Mouse (Mus musculus) limb, embryonic 10.5 days (tissue): ENCODE measurements around the gene Dusp23. TPM values are rescaled to one million over a fixed set of nuclear protein-coding genes. Genes with fewer than 3 reads are reported as not detected.
A peak's percentile ranks its signal among the peaks of the same experiment; 100 is the strongest.

Experiments used
- DNase-seq: peaks from one replicate; pipeline ENCODE4 v3.0.0-alpha.2; 2017; ENCODE audit warnings: low spot score
- H3K27ac ChIP-seq: fragments of 300-500 bp; sonication (generic); 2 replicates; pipeline ENCODE4 v1.5.1; 2016; ENCODE audit warnings: mild to moderate bottlenecking
- H3K27me3 ChIP-seq: fragments of 300-500 bp; sonication (generic); 2 replicates; pipeline ENCODE4 v1.6.1; 2016; ENCODE audit warnings: low read depth, mild to moderate bottlenecking; ENCODE audit not compliant: poor library complexity, severe bottlenecking
- H3K36me3 ChIP-seq: fragments of 300-500 bp; sonication (generic); 2 replicates; pipeline ENCODE4 v1.6.1; 2016; ENCODE audit warnings: mild to moderate bottlenecking, moderate library complexity
- H3K4me1 ChIP-seq: fragments of 300-500 bp; sonication (generic); 2 replicates; pipeline ENCODE4 v1.6.1; 2016
- H3K4me3 ChIP-seq: fragments of 300-500 bp; sonication (generic); 2 replicates; pipeline ENCODE4 v1.5.1; 2016; ENCODE audit warnings: mild to moderate bottlenecking, moderate library complexity
- H3K9me3 ChIP-seq: fragments of 300-500 bp; sonication (generic); replicated peaks from 2 replicates; pipeline ENCODE4 v1.6.1; 2016; ENCODE audit warnings: mild to moderate bottlenecking
- WGBS: fragments of 180-500 bp; shearing (Covaris S2); methylation state at CpG from one replicate; pipeline ENCODE4 v1.1.7; 2016; 5-methylcytosine and 5-hydroxymethylcytosine counted together
- polyA plus RNA-seq: library from polyadenylated mRNA; unstranded; fragments of >200 nt; fragmentation: Nextera tagmentation; extraction: Ambion mirVana; gene quantifications from 2 replicates; pipeline ENCODE4 v1.2.1, GENCODE M21; 2016

Gene Dusp23
- 8.6 and 12.0 TPM in 2 replicates for polyA plus RNA-seq

GRCm38 (mm10) chr1:172632451-172633326, at the start of gene Dusp23:
Gene Dusp23, minus strand, starts transcription at chr1:172632962.
- no peaks in the 10 kb centered on the region for H3K36me3 ChIP-seq
- DNase-seq, result peak; percentile 95
- H3K4me1 ChIP-seq, result peaks cover 31% of the 10 kb centered on the region
- WGBS, result under 1% methylated on average over 53 of the region's 53 CpGs
- H3K27me3 ChIP-seq, result peaks cover 10% of the 10 kb centered on the region; the same call in 1 of the 2 replicates
- no peaks in the 10 kb centered on the region for H3K9me3 ChIP-seq
- H3K27ac ChIP-seq, result peak within 1 kb of the TSS; percentile 95
- peak within 1 kb of the TSS; percentile 83 for H3K4me3 ChIP-seq

- Histone ChIP-seq H3K4me1 (no peaks in the 10 kb centered on the region), H3K27ac (no peak overlapping the region), H3K36me3 (no peaks in the 10 kb centered on the region), H3K27me3 (no peaks in the 10 kb centered on the region), H3K4me3 (no peak overlapping the region), H3K9me3 (no peaks in the 10 kb centered on the region)
- DNase-seq, result no peak
- 90% methylated on average over 4 of the region's 4 CpGs for WGBS
Observed at GRCm38 (mm10) chr1:172680742-172681141, 48.0 kb upstream of the Dusp23 start.

- no peaks in the 10 kb centered on the region for H3K9me3 ChIP-seq
- no peaks in the 10 kb centered on the region for H3K4me1 ChIP-seq
- no peaks in the 10 kb centered on the region for H3K27me3 ChIP-seq
- WGBS, result 100% methylated on average over 1 of the region's 1 CpGs
- no peak overlapping the region for H3K4me3 ChIP-seq
- no peak for DNase-seq
- no peaks in the 10 kb centered on the region for H3K36me3 ChIP-seq
- H3K27ac ChIP-seq, result no peak overlapping the region
Observed at GRCm38 (mm10) chr1:172670716-172671115, 38.0 kb upstream of the Dusp23 start.

GRCm38 (mm10) chr1:172667597-172667996, 34.8 kb upstream of the Dusp23 start:
- Histone ChIP-seq H3K9me3 (no peaks in the 10 kb centered on the region), H3K36me3 (no peaks in the 10 kb centered on the region), H3K27me3 (no peaks in the 10 kb centered on the region), H3K4me1 (peaks cover 3% of the 10 kb centered on the region; the same call in 1 of the 2 replicates), H3K27ac (no peak overlapping the region), H3K4me3 (no peak overlapping the region)
- no peak for DNase-seq
- WGBS, result 89% methylated on average over 6 of the region's 6 CpGs

GRCm38 (mm10) chr1:172665457-172665856, 32.7 kb upstream of the Dusp23 start:
- Histone ChIP-seq H3K9me3 (no peaks in the 10 kb centered on the region), H3K4me3 (no peak overlapping the region), H3K27me3 (no peaks in the 10 kb centered on the region), H3K36me3 (no peaks in the 10 kb centered on the region), H3K27ac (no peak overlapping the region), H3K4me1 (peaks cover 3% of the 10 kb centered on the region; the same call in 1 of the 2 replicates)
- no peak for DNase-seq
- 77% methylated on average over 2 of the region's 2 CpGs for WGBS

GRCm38 (mm10) chr1:172659688-172660087, 26.9 kb upstream of the Dusp23 start:
- H3K4me3 ChIP-seq, result no peak overlapping the region
- WGBS, result 90% methylated on average over 8 of the region's 8 CpGs
- no peaks in the 10 kb centered on the region for H3K36me3 ChIP-seq
- no peaks in the 10 kb centered on the region for H3K9me3 ChIP-seq
- no peaks in the 10 kb centered on the region for H3K27me3 ChIP-seq
- DNase-seq, result peak; percentile 12
- H3K4me1 ChIP-seq, result no peaks in the 10 kb centered on the region
- no peak overlapping the region for H3K27ac ChIP-seq

GRCm38 (mm10) chr1:172657266-172657665, 24.5 kb upstream of the Dusp23 start:
- no peaks in the 10 kb centered on the region for H3K36me3 ChIP-seq
- no peaks in the 10 kb centered on the region for H3K4me1 ChIP-seq
- no peaks in the 10 kb centered on the region for H3K27me3 ChIP-seq
- 67% methylated on average over 3 of the region's 3 CpGs for WGBS
- H3K4me3 ChIP-seq, result no peak overlapping the region
- no peaks in the 10 kb centered on the region for H3K9me3 ChIP-seq
- H3K27ac ChIP-seq, result no peak overlapping the region
- DNase-seq, result peak; percentile 4

- no peak overlapping the region for H3K4me3 ChIP-seq
- no peaks in the 10 kb centered on the region for H3K36me3 ChIP-seq
- whole genome bisulfite sequencing, result 89% methylated on average over 6 of the region's 6 CpGs
- no peaks in the 10 kb centered on the region for H3K9me3 ChIP-seq
- peak; percentile 8 for DNase-seq
- no peak overlapping the region for H3K27ac ChIP-seq
- H3K27me3 ChIP-seq, result no peaks in the 10 kb centered on the region
- no peaks in the 10 kb centered on the region for H3K4me1 ChIP-seq
Observed at GRCm38 (mm10) chr1:172653900-172654299, 21.1 kb upstream of the Dusp23 start.

GRCm38 (mm10) chr1:172652040-172652662, 19.4 kb upstream of the Dusp23 start:
- DNase-seq, result peak; percentile 25
- 90% methylated on average over 18 of the region's 18 CpGs for WGBS
- H3K27ac ChIP-seq, result no peak overlapping the region

GRCm38 (mm10) chr1:172651288-172651987, 18.7 kb upstream of the Dusp23 start:
- H3K9me3 ChIP-seq, result no peaks in the 10 kb centered on the region
- no peak overlapping the region for H3K27ac ChIP-seq
- H3K27me3 ChIP-seq, result no peaks in the 10 kb centered on the region
- WGBS, result 78% methylated on average over 10 of the region's 10 CpGs
- no peaks in the 10 kb centered on the region for H3K4me1 ChIP-seq
- peak; percentile 24 for DNase-seq
- no peak overlapping the region for H3K4me3 ChIP-seq
- H3K36me3 ChIP-seq, result no peaks in the 10 kb centered on the region

More at GRCm38 (mm10) chr1:172652040-172652662, 19.4 kb upstream of the Dusp23 start:
- Histone ChIP-seq H3K4me3 (no peak overlapping the region), H3K27me3 (no peaks in the 10 kb centered on the region), H3K4me1 (no peaks in the 10 kb centered on the region), H3K9me3 (no peaks in the 10 kb centered on the region), H3K36me3 (no peaks in the 10 kb centered on the region)

GRCm38 (mm10) chr1:172650519-172651287, 17.9 kb upstream of the Dusp23 start:
- WGBS, result 62% methylated on average over 8 of the region's 8 CpGs
- no peaks in the 10 kb centered on the region for H3K36me3 ChIP-seq
- H3K27me3 ChIP-seq, result no peaks in the 10 kb centered on the region
- no peak overlapping the region for H3K4me3 ChIP-seq
- no peaks in the 10 kb centered on the region for H3K4me1 ChIP-seq
- no peak overlapping the region for H3K27ac ChIP-seq
- H3K9me3 ChIP-seq, result no peaks in the 10 kb centered on the region
- peak; percentile 29 for DNase-seq

GRCm38 (mm10) chr1:172649396-172649795, 16.6 kb upstream of the Dusp23 start:
- no peaks in the 10 kb centered on the region for H3K9me3 ChIP-seq
- DNase-seq, result peak; percentile 23
- H3K4me3 ChIP-seq, result no peak overlapping the region
- H3K27me3 ChIP-seq, result no peaks in the 10 kb centered on the region
- no peaks in the 10 kb centered on the region for H3K36me3 ChIP-seq
- H3K4me1 ChIP-seq, result no peaks in the 10 kb centered on the region
- WGBS, result 88% methylated on average over 9 of the region's 9 CpGs
- H3K27ac ChIP-seq, result no peak overlapping the region
